Mouse (Mus musculus) cerebellum, postnatal 25 days (tissue): ENCODE results near the gene Stat4.

Source experiments
- DNase-seq, 2 experiments: peaks; one replicate each; pipeline ENCODE4 v3.0.0; 2021; ENCODE audit warnings: mixed read lengths in 2 of 2

Gene Stat4

DNA sequence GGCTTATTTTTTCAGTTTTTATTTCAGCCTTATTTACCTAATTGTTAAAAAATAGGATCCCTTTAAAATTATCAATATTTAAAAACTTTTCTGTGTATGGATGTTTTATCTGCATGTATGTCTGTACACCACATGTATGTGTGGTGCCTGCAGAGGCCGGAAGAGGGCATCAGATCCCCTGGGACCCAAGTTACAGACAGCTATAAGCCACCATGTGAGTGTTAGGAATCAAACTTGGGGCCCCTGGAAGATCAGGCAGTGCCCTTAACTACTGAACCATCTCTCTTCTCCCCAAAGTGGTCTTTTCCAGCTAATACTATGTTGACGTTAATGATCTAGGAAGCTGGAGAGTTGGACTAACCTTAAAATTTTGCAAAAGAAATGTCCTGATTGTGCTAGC, 160.5 kb downstream of the Stat4 start:
- no peak for DNase-seq

GRCm38 (mm10) chr1:52148178-52148577, 161.2 kb downstream of the Stat4 start:
- DNase-seq, result no peak

- DNase-seq, result no peak
Measured at GRCm38 (mm10) chr1:52148696-52149095, 161.7 kb downstream of the Stat4 start.

DNA sequence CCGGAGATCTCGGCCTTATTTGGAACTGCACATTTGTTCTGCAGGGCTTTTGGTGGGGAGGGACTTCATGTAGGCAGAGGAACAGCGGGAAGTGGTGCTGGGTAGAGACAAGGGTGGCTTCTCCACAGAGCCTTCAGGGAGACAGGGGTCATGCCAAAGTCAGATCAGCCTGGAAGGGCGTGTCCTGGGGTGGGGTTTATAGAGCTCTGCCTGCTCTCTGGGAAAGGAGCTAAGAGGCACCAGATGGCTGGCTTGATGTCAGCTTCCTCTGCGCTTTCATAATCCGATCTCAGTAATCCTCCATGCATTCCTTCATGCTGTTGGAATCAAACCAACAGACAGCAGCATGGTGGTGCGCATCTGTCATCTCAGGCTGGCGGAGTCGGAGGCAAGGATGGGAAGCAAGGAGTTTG, 163.0 kb downstream of the Stat4 start:
- DNase-seq, result peak; percentile 86 to 87

- DNase-seq, result peak; percentile 61 to 63
Measured at GRCm38 (mm10) chr1:52150676-52151075, 163.7 kb downstream of the Stat4 start.

DNA sequence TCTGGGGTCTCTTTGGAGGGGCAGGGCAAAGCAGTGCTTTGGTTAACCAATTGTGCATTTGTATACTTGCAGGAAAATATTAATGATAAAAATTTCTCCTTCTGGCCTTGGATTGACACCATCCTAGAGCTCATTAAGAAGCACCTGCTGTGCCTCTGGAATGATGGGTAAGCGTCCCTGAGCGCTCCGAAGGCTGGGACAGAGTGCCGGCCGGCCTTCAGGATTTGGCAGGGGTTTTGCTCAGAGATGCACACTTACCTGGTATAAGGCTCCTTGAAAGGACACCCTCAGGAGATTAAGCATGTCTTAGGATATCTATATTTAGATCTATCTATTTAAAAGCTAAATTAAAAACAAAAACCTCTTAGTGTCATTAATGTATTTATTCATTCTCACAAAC, 164.2 kb downstream of the Stat4 start:
- no peak for DNase-seq

DNA sequence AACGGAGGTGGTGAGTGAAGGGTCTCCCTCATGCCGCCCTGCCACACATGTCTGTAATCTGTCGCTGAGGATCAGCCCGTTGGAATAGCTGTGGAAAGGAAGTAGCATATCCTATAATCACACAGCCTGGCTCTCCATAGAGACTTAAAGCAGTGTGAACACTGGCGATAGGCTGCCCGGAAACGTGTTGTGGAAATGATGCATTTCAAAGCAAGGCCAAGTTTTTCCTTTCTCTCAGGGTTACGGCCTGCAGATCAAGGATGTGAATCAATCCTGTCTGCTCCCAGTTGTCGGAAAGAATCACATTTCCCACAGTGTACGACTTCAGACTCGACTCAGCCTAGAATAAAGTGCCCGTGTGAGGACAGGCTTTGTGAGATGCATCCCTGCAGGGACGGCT, 165.4 kb downstream of the Stat4 start:
- DNase-seq, result no peak

- no peak for DNase-seq
Measured at GRCm38 (mm10) chr1:52152936-52153335, 166.0 kb downstream of the Stat4 start.

GRCm38 (mm10) chr1:52154890-52155289, 167.9 kb downstream of the Stat4 start:
- no peak for DNase-seq

GRCm38 (mm10) chr1:52156351-52156750, 169.4 kb downstream of the Stat4 start:
- DNase-seq, result no peak
